Mouse (Mus musculus) stomach, postnatal 0 days (tissue): Measurements from ENCODE around the gene Gm4871. TPM values are rescaled to one million over a fixed set of nuclear protein-coding genes. Genes with fewer than 3 reads are reported as not detected.
"Not testable (repeated sequence)": the region's sequence is repeated elsewhere in the genome, so short reads cannot be mapped to it uniquely, and the experiment has no call there.

Experiments used
- ATAC-seq: fragments of 200-750 bp; cut with Nextera tagmentation; 2 replicates; pipeline ENCODE4 v1.8.0; 2017; ENCODE audit not compliant: low FRiP score, low TSS enrichment
- DNase-seq: peaks from one replicate; pipeline ENCODE4 v3.0.0-alpha.2; 2016; ENCODE audit warnings: low spot score
- H3K27ac ChIP-seq: fragments of 300-500 bp; sonication (generic); replicated peaks from 2 replicates; pipeline ENCODE4 v1.5.1; 2014; ENCODE audit warnings: mild to moderate bottlenecking, control low read depth
- H3K27me3 ChIP-seq: fragments of 300-500 bp; sonication (generic); 2 replicates; pipeline ENCODE4 v1.6.1; 2014; ENCODE audit warnings: low read length; ENCODE audit not compliant: control insufficient read depth, insufficient read depth
- H3K36me3 ChIP-seq: fragments of 300-500 bp; sonication (generic); 2 replicates; pipeline ENCODE4 v1.6.1; 2014; ENCODE audit warnings: low read length, mixed read lengths; ENCODE audit not compliant: control insufficient read depth, insufficient read depth
- H3K4me1 ChIP-seq: fragments of 300-500 bp; sonication (generic); replicated peaks from 2 replicates; pipeline ENCODE4 v1.6.1; 2014; ENCODE audit warnings: antibody characterized with exemption; ENCODE audit not compliant: control insufficient read depth, insufficient read depth
- H3K4me2 ChIP-seq: fragments of 300-500 bp; sonication (generic); replicated peaks from 2 replicates; pipeline ENCODE4 v1.6.1; 2014; ENCODE audit warnings: low read depth, mild to moderate bottlenecking, control low read depth, moderate library complexity
- H3K4me3 ChIP-seq: fragments of 300-500 bp; sonication (generic); 2 replicates; pipeline ENCODE4 v1.5.1; 2014; ENCODE audit warnings: low read depth, low read length, control low read depth
- H3K9ac ChIP-seq: fragments of 300-500 bp; sonication (generic); 2 replicates; pipeline ENCODE4 v1.6.1; 2014; ENCODE audit warnings: mild to moderate bottlenecking, low read length, control low read depth, mixed read lengths
- H3K9me3 ChIP-seq: fragments of 300-500 bp; sonication (generic); 2 replicates; pipeline ENCODE4 v1.6.1; 2016; ENCODE audit warnings: low read length; ENCODE audit not compliant: control insufficient read depth
- CTCF ChIP-seq: IDR thresholded peaks from 2 replicates; pipeline ENCODE4 v1.5.1; 2016; ENCODE audit warnings: antibody characterized with exemption, low read depth, mild to moderate bottlenecking, moderate library complexity
- EP300 ChIP-seq: optimal IDR thresholded peaks from 2 replicates; pipeline ENCODE3; 2016; ENCODE audit warnings: antibody characterized with exemption
- WGBS: fragments of 180-500 bp; shearing (Covaris S2); extraction: QIAGEN DNeasy Blood & Tissue Kit; methylation state at CpG from one replicate; pipeline ENCODE4 v1.1.7; 2014; 5-methylcytosine and 5-hydroxymethylcytosine counted together
- polyA plus RNA-seq: library from polyadenylated mRNA; unstranded; fragments of >200 nt; fragmentation: Nextera tagmentation; extraction: Ambion mirVana; gene quantifications from 2 replicates; pipeline ENCODE4 v1.2.1, GENCODE M21; 2015

Gm4871 gene
- polyA plus RNA-seq, 1 experiment from 2014 or later: not detected

DNA sequence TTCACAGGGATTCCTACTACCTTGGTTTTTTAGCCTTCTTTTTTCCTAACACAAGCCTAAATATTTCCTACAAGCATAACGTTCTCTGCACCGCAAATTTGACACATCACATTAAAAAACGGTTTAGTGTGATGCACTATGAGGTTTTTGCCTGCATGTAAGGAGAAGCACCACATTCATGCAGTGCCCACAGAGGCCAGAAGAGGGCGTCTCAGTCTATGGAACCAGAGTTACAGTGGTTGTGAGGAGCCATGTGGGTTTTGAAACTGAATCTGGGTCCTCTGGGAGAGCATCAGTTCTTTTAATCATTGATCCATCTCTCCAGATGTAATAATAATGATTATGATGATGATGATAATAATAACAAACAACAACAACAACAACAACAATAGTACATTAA, 9.1 kb upstream of the Gm4871 start:
- H3K27ac ChIP-seq: no peak overlapping the region
- H3K27me3 ChIP-seq: no peaks in the 10 kb centered on the region
- H3K9ac ChIP-seq: no peak overlapping the region
- TF ChIP-seq CTCF: peak; percentile 63
- no peak for TF ChIP-seq EP300
- H3K36me3 ChIP-seq: no peaks in the 10 kb centered on the region
- DNase-seq (peak; percentile 29), ATAC-seq (no peak)
- no peaks in the 10 kb centered on the region for H3K9me3 ChIP-seq
- WGBS: 43% methylated on average over 4 of the region's 4 CpGs
- H3K4me1 ChIP-seq: no peaks in the 10 kb centered on the region
- H3K4me2 ChIP-seq: no peak overlapping the region
- no peak overlapping the region for H3K4me3 ChIP-seq

DNA sequence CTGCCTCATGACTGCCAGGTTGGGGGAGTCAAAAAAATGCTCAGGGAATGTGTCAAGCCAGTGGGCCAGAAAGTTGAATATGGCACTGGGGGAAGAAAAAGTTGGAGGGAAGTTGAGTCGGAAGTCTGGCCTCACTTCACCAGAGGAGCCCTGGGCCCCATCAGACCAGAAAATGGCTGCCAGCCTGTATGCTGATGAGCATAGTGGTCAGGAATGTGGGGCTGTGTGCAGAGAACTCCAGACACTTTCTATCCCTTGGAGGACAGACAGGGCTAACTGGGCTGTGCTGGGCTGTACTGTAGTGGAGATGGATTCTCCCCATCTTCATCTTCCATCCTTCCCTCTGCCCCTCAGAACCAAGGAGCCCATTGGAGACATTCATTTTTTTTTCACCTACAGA, 2.1 kb downstream of the Gm4871 start:
- ATAC-seq, H3K27me3 ChIP-seq, H3K9ac ChIP-seq, H3K9me3 ChIP-seq, H3K4me3 ChIP-seq, H3K27ac ChIP-seq, H3K4me1 ChIP-seq, H3K36me3 ChIP-seq, DNase-seq, H3K4me2 ChIP-seq: not testable (repeated sequence)
- 94% methylated on average over 1 of the region's 1 CpGs for WGBS

DNA sequence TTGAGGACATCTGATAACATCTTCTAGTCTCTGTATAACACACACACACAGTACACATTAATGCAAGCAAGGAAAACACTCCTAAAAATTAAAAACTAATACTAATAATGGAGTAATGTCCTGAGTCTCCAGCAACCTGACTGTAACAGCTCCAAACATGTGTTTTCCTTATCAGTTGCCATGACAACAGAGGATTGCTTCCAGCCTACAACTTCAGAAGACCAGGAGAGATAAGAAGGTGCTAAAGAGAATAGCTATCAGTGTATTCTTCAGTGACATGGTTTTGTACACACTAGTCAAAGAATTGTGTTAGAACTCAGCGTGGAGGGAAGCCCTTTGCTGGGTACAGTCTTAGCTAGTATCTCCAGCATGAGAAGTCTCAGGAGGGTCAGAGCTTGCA, 11.8 kb downstream of the Gm4871 start:
- not testable (repeated sequence) for H3K4me1 ChIP-seq, H3K27ac ChIP-seq, H3K4me2 ChIP-seq, H3K4me3 ChIP-seq, H3K9ac ChIP-seq, ATAC-seq, H3K9me3 ChIP-seq, H3K27me3 ChIP-seq, DNase-seq, H3K36me3 ChIP-seq
- WGBS: 29% methylated on average over 1 of the region's 1 CpGs

DNA sequence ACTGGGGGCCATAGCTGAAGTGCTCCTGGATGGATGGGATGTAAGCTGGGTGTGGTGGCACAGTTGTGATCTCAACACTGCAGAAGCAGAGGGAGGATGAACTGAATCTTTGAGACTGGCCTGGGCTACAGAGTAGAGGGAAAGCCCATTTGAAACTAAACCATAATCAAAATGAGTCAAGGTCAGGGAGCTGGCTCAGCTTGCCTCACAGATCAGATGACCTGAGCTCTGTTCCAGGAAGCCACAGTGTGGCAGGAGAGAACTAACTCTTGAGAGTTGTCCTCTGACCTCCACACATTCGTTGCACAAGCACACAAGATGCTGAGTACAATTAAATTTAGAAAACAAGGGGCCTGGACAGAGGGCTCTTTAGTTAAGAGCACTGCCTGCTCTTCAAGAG, 12.3 kb downstream of the Gm4871 start:
- not testable (repeated sequence) for H3K27ac ChIP-seq, H3K9me3 ChIP-seq, H3K36me3 ChIP-seq, ATAC-seq, H3K4me2 ChIP-seq, H3K9ac ChIP-seq, H3K4me1 ChIP-seq, H3K4me3 ChIP-seq, DNase-seq, H3K27me3 ChIP-seq
- 44% methylated on average over 1 of the region's 1 CpGs for WGBS

DNA sequence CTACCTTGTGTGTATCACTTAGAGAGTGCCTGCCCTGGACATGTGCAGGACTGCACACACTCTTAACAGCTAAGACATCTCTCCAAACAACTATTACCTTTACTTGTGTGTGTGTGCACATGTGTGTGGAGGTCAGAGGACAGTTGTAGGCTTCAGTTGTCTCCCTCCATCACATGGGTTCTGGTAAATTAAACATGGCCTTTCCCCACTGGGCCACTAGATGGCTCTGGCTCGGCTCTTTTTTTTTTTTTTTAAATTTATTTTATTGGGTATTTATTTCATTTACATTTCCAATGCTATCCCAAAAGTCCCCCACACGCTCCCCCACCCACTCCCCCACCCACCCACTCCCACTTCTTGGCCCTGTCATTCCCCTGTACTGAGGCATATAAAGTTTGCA, 15.8 kb downstream of the Gm4871 start:
- H3K4me3 ChIP-seq, H3K27me3 ChIP-seq, H3K36me3 ChIP-seq, H3K4me1 ChIP-seq, H3K4me2 ChIP-seq, H3K9ac ChIP-seq, ATAC-seq, DNase-seq, H3K9me3 ChIP-seq, H3K27ac ChIP-seq: not testable (repeated sequence)
- peak; percentile 29; the same call in 1 of the 2 replicates for TF ChIP-seq CTCF
- 18% methylated on average over 2 of the region's 2 CpGs for WGBS

DNA sequence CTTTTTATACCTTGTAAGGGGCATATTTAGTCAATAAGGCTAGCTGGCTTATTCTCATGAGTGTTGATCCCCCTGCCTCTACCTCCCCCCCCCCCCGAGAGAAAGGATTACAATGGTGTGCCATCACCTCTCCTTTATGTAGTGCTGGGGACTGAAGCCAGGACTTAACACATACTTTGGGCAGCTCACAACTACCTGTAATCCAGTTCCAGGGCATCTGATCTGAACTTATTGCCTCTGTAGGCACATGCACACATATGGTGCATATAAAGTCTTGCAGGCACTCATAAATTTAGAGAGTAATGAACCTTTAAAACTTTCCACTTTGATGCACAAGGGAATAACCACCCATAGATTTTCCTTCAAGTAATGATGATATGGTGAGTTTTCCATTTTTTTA, 18.3 kb downstream of the Gm4871 start:
- DNase-seq: no peak
- H3K9me3 ChIP-seq: no peaks in the 10 kb centered on the region
- no peak overlapping the region for H3K9ac ChIP-seq
- TF ChIP-seq CTCF (no peak), EP300 (no peak)
- WGBS: 73% methylated on average over 1 of the region's 1 CpGs
- no peak overlapping the region for H3K4me3 ChIP-seq
- H3K4me2 ChIP-seq: no peak overlapping the region
- no peaks in the 10 kb centered on the region for H3K4me1 ChIP-seq
- H3K27ac ChIP-seq: no peak overlapping the region
- no peaks in the 10 kb centered on the region for H3K36me3 ChIP-seq
- ATAC-seq: no peak
- H3K27me3 ChIP-seq: no peaks in the 10 kb centered on the region
